Mouse (Mus musculus) small intestine, adult 2 months (tissue): ENCODE data around the gene Dlg1.

Experiments
- CTCF ChIP-seq: fragments of 200-500 bp; IDR thresholded peaks from 2 replicates; pipeline ENCODE4 v1.5.1; 2012; ENCODE audit warnings: low read depth, mild to moderate bottlenecking, control low read depth, inconsistent platforms, low read length, moderate library complexity, mixed read lengths; ENCODE audit not compliant: insufficient replicate concordance, insufficient read length; ENCODE audit errors: extremely low read depth
- POLR2A ChIP-seq: fragments of 200-500 bp; IDR thresholded peaks from 2 replicates; pipeline ENCODE4 v1.6.1; 2012; ENCODE audit warnings: low read depth, mild to moderate bottlenecking, control low read depth, inconsistent platforms, low read length, moderate library complexity

GRCm38 (mm10) chr16:31757606-31758005, 94.4 kb downstream of the Dlg1 start:
- no peak for TF ChIP-seq CTCF
- no peak for TF ChIP-seq POLR2A
